Mouse (Mus musculus) thymus, postnatal 4 days (tissue): Measurements from ENCODE around the gene Aar2.
"Not testable (repeated sequence)": the region's sequence is repeated elsewhere in the genome, so short reads cannot be mapped to it uniquely, and the experiment has no call there.

Experiments used
- DNase-seq: peaks from one replicate; pipeline ENCODE4 v3.0.0; 2021

The Aar2 gene

GRCm38 (mm10) chr2:156547123-156547891 is at the start of gene Aar2:
TSS of gene Aar2 (plus strand) at chr2:156547584.
- peak; percentile 90 for DNase-seq

DNA sequence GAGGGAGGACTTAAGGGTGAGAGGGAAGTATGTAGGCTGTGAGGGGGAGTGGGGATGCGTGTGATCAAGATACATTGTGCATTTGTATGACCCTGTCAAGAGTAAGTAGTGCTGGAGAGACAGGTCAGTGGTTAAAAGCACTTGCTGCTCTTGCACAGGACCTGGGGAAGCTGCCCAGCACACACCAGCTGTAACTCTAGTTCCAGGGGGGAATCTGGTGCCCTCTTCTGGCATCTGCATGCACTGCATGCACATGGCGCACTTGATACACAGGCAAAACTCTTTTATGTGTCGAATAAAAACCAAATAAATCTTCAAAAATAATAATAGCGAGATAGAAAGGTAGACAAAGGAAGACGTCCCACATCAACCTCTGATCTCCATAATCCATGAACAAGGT is 49.5 kb upstream of the Aar2 start:
- peak; percentile 69 for DNase-seq

DNA sequence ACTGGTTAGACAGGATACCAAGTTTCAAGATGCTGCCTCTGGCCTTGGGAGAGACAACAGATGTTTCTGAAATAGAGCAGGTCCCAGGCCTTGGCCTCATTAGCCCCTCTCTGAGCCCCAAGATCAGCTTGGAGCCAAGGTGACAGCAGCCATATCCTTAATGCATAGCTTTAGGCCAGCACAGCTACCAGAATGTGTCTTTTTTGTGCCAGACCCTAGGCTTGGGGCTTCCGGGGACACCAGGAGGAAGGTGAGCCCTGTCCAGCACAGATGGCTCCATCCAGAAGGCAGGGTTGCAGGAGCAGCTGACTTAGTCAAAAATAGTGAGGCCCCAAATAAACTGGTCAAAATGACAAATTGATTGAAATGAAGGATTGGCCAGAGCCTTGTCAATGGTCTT is 46.4 kb upstream of the Aar2 start:
- no peak for DNase-seq

GRCm38 (mm10) chr2:156505533-156505932 is 41.9 kb upstream of the Aar2 start:
- DNase-seq, result no peak

DNA sequence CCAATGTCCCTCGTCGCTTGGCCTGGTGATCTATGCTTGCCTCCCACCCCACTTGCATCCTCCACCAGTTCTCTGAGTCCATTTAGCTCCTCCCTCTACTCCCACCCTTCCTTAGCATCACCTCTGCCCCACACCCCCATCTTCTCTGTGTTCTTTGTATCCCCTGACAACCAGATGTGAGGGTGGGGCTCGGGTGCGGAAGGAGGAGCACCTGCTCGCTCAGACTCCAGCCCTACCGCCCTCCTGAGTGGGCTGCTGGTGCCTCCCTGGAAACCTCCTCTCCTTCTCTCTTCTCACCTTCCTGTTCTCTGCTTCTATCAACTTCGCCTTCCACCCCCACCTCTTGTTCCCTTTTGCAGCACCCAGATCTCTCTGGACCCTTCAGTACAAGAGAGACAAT is 35.4 kb upstream of the Aar2 start:
- no peak for DNase-seq

DNA sequence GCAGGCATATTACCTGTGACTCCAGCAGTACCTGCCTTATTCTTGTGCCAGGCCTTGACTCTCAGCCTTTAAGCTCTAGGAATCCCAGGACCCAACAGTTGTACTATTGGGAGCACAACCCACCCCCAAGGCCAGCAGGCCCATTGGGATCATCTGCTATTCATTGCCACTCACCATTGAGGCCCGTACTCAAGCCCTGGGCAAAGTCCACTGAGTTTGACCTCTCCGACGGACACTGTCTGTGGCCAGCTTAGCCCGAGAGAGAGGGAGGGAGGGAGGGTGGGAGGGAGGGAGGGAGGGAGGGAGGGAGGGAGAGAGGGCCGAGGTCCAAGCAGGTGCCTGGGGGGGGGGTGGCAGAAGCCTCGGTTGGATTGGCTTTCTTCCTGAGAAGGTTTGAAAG is 34.8 kb upstream of the Aar2 start:
- no peak for DNase-seq

- DNase-seq, result no peak
These were observed 32.3 kb upstream of the Aar2 start for GRCm38 (mm10) chr2:156515102-156515501.

DNA sequence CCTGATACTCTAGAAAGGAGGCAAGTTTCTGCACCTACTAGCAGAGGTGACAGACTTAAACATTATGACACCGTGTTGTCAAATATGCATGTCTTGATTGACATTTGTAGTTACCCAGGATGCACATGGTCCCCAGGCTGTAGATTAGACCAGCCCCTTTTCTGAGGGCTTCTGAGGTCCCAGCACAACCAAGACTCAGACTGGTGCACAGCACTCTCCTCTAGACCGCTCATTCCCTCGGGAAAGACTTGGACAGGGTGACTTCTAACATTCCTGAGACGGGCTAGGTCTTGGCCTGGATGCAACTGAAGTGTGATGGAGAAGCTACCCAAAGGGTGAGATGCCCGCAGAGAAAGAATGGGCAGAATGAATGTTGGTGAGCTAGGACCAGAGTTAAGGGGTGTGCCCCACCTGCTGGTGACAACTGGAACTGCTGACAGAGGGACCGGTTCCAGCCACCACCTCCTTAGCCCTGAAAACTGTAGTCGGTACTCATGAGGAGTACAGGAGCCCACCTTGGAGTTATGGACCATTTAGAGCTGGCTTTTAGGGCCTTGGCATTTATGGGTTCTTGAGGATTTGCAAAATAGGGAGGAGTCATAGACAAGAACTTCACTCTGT is 31.7 kb upstream of the Aar2 start:
- peak; percentile 85 for DNase-seq

DNA sequence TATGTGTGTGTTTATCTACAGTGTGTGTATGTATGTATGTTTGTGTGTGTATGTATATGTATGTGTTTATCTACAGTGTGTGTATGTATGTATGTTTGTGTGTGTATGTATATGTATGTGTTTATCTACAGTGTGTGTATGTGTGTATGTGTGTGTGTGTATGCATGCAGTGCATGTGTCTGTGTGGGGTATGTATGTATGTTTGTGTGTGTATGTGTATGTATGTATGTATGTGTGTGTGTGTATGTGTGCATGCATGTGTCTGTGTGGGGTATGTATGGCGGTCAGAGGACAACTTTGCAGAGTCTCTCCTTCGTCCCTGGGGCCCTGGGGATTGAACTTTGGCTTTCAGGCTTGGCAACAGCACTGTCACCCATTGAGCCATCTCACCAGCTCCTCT is 30.7 kb upstream of the Aar2 start:
- not testable (repeated sequence) for DNase-seq

DNA sequence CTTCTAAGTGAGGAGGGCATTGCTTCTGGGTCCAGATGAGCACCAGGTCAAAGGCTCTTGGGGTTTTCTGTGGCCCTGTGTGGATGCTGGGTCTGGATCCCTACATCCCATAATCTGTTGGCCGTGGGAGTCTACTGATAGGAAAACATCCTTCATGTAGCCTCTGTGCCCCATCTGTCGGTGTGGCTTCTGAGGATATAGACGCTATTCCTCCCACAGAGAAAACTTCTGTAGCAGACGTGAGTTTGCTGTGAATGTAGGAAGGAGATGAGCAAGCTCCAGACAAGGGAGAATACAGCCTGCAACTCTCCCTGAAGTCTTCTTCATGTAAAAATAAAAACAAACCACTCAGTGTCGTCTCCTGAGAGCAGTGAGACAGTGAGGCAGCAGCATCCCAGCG is 29.1 kb upstream of the Aar2 start:
- no peak for DNase-seq

DNA sequence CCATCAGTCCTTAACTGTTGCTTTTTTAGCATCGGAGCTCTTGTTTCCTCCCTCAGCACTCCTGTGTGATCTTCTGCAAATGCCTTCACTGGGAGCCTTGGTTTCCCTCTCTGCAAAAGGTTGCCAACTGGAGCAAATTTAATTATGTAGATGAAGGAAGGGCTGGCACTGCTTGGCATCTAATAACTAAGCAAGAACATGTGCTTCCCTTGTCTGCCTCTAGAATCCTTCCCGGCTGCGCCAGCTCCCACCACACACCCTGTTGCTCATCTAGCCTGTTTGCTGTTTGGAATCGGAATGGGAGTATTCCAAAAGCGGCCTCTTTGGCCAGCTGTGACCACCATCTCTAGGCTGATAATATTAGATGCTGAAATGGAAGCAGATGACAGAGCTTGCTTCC is 27.8 kb upstream of the Aar2 start:
- DNase-seq, result no peak

GRCm38 (mm10) chr2:156522994-156523393 is 24.4 kb upstream of the Aar2 start:
- DNase-seq, result no peak

DNA sequence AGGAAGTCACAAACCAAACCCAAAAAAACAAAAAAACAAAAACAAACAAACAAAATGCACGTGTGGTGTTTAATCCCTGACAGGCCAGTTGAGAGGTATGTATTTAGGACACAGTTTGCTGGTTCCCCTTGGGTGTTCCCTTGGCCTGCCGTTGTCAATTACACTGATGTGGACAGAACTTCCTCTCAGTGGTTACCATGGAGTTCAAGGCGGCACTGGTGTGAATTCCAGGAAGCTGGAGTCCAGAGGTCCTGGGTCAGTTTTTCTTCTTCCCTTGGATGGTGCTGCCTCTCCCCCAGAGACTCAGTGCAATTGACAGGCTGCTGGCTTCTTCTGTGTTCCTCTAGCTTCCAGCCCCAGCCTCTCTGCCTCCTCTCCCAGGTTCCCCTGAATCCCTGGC is 23.3 kb upstream of the Aar2 start:
- DNase-seq, result no peak

- DNase-seq, result peak; percentile 23
These were observed 17.7 kb upstream of the Aar2 start for GRCm38 (mm10) chr2:156529726-156530125.

GRCm38 (mm10) chr2:156533160-156533559 is 14.2 kb upstream of the Aar2 start:
- DNase-seq, result no peak

GRCm38 (mm10) chr2:156538817-156539555 is 8.4 kb upstream of the Aar2 start:
- DNase-seq, result no peak

- no peak for DNase-seq
These were observed 6.4 kb upstream of the Aar2 start for GRCm38 (mm10) chr2:156540991-156541390.

DNA sequence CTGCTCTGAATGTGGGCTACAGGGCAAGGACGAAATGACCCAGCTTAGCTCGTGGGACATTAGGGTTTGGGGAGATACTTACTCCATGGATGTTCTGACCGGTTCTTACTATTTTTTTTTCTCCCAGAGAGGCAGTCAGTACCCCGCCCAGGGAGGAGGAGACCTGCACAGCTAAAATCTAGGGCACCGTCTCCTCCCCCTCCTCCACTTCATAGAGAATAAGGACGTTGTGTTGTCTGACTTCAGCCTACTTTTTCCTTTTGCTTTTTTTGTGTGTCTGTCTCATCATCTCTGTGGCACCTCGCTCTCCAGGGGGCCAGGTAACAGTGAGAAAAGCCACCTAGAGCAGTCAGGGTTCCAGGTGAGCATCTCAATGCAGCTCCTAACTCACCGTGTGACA is 5.0 kb upstream of the Aar2 start:
- DNase-seq, result no peak

- DNase-seq, result no peak
These were observed 3.6 kb upstream of the Aar2 start for GRCm38 (mm10) chr2:156543804-156544203.

DNA sequence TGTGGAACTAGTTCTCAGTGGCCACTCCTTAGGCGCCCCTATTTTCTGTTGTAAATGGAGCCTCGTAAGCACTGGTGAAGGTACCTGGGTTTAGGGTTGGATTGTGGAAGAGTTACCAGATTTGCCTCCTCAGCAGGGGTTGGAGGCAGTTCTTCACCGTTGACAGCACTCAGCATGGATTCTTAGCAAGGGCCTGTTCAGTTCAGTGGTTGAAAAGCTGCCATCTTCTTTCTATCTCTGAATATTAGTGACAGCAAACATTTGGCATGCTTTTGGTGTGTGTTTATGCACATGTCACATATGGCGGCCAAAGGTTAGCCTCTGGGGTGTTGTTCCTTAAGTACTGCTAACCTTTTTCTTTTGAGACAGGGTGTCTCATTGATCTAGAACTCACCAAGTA is 5.0 kb downstream of the Aar2 start:
- DNase-seq, result no peak

- DNase-seq, result no peak
These were observed 14.4 kb downstream of the Aar2 start for GRCm38 (mm10) chr2:156561808-156562207.

DNA sequence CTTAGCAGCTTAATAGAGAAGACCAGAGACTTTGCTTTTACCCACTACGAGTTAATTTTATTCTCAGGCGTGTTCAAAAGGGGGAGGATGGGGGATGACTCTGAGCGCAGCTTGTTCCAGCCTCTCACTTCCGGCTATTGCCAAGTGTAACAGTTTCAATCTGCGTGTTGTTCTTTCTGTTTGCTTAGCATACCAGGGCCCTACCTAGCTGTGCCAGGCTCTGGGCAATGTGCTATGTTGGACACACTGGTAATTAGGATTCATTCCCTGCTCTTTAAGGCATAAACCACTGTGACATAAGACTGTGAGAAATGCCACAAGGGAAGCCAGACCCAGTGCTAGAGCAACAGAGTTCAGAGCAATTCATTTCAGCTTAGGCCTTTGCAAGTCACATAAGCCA is 16.2 kb downstream of the Aar2 start:
- DNase-seq, result no peak

- DNase-seq, result no peak
These were observed 19.1 kb downstream of the Aar2 start for GRCm38 (mm10) chr2:156566512-156566911.

DNA sequence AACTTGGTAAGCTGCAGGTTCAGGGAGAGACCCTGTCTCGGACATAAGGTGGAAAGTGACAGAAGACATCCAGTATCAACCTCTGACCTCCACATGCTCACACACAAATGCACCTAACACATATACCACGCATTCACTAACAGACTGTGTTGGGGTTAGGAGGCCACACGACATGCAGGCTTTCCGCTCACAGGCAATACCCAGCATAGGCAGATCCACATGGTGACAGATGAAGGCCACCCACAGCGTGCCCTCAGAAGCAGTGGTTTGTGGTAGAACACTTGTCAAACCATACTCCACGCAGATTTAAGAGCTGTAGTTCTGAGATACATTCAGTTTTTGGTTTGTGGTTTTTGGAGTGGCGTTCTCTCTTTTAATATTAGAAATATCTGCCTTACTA is 21.3 kb downstream of the Aar2 start:
- no peak for DNase-seq
